Mouse (Mus musculus): ENCODE measurements at regions not wholly inside any gene's neighbourhood (a gene's known extent, or its start where the extent isn't known, plus 50 kb on each side); places are given as distances from the start of the nearest gene placed in this dataset.

DNA sequence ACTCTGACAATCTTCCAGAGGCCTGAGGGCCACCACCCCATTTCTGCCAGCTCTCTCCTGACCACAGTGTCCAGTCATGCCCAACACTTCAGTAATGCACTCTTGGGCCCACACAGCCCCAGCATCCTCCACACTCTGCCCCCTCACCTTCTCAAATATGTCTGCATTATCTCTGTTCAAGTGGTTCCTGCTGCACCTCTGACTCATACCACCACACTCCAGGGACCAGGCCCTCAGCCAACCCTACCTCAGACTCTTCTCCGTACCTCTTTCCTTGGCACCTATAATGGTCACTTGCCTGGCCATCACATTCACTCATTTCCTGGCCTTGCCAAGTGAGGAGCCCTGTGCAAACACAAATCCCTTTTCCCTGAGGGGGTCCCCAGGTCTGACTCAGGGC lies 109.6 kb upstream of the Dio3 start:
- TF ChIP-seq CTCF (IDR thresholded peaks at IDR 0.05; ENCODE audit: low read depth): no peak
- TF ChIP-seq EP300 (optimal IDR thresholded peaks at IDR 0.05): no peak

Measured in stomach, postnatal 0 days (tissue).